Mouse (Mus musculus) lung, postnatal 0 days (tissue): ENCODE measurements at regions not wholly inside any gene's neighbourhood (a gene's known extent, or its start where the extent isn't known, plus 50 kb on each side); places are given as distances from the start of the nearest gene placed in this dataset.

Experiments used
- CTCF ChIP-seq: IDR thresholded peaks from 2 replicates; pipeline ENCODE4 v1.5.1; 2016; ENCODE audit warnings: antibody characterized with exemption, mild to moderate bottlenecking
- EP300 ChIP-seq: IDR thresholded peaks from 2 replicates; pipeline ENCODE4 v1.6.1; 2016; ENCODE audit warnings: antibody characterized with exemption, mild to moderate bottlenecking, control low read depth

DNA sequence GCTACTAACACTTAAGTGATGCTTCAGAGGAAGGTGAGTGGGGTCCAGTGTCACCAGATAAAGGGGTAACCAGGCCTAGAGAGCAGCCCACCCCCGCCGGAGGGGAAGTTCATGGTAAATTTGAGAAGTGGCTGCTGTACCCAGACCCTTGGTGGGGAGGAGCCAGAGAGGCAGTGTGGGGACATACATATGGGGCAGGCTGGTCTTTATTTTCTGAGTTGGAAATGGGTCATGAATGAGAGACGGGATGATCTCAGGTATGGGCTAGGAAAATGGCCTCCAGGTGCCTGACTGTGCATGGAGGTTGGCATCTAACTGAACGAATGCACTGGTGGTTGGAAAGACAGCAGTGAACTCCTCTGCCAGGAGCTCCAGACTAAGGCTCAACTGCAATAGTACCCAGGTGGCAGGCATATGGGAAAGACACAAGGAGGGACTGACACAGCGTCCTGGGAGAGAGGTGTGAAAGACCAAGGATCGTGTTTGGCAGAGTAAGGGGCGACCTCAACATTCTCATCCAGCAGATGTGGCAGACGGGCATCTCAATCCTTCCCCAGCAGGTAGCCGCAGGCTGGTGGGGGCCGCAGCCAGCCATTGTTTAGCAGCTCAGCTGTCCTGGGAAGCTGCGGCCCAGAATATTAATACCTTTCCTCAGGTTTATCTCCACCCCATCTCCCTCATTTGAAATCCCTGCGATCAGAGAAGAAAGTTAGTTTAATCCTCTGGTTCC is 387.7 kb downstream of the Rps24 start:
- TF ChIP-seq CTCF (no peak), EP300 (no peak)
